Mouse (Mus musculus): ENCODE measurements around the gene Ptgs1. TPM values are rescaled to one million over a fixed set of nuclear protein-coding genes. Genes with fewer than 3 reads are reported as not detected.

The Ptgs1 gene
- polyA plus RNA-seq, 1 experiment from 2014 or later: 5.8 TPM

DNA sequence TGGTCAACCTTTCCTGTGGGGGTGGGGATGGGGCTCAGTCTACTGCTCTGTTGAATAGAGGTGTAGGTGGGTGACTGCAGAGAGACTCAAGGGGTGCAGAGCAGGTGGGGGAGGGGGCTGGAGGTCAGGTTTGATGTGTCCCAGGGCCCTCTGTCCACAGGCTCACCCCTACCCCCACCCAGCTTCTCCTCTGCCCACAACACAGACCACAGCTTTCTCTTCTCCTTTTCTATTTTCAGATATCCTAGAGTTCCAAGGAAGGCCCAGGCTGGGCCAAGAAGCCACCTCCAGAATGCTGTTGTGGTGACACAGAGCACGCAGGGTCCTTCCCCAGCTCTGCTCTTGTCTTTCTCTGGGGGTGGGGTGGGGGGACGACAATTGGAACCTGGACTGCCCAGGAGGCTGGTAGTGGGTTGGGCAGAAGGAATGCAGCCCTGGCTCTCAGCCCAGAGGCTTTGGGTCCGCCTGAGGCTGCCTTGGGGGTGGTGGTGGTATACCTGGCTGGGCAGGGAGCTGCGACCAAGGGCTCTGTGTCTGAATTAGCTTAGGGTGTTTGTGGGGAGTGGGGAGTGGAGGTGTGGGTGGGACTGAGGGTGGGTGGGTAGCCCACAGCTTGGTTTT lies 13.2 kb upstream of the Ptgs1 start:
- no peak overlapping the region for H3K9ac ChIP-seq
- H3K4me2 ChIP-seq: no peak overlapping the region
- no peak overlapping the region for H3K4me3 ChIP-seq
- no peaks in the 10 kb centered on the region for H3K36me3 ChIP-seq
- peaks cover 12% of the 10 kb centered on the region for H3K27me3 ChIP-seq
- ATAC-seq (ENCODE audit: low read depth): no peak
- peaks cover 8% of the 10 kb centered on the region; the same call in 1 of the 2 replicates for H3K4me1 ChIP-seq (replicated peaks)
- no peak overlapping the region for H3K27ac ChIP-seq (replicated peaks)
- H3K9me3 ChIP-seq: no peaks in the 10 kb centered on the region
- WGBS: 49% methylated on average over 4 of the region's 4 CpGs

- H3K9me3 ChIP-seq: no peaks in the 10 kb centered on the region
- ATAC-seq (ENCODE audit: low read depth): no peak
- no peaks in the 10 kb centered on the region for H3K36me3 ChIP-seq
- no peak overlapping the region for H3K27ac ChIP-seq (replicated peaks)
- no peak overlapping the region for H3K9ac ChIP-seq
- peaks cover 8% of the 10 kb centered on the region; the same call in 1 of the 2 replicates for H3K4me1 ChIP-seq (replicated peaks)
- H3K4me3 ChIP-seq: no peak overlapping the region
- 62% methylated on average over 5 of the region's 5 CpGs for WGBS
- peaks cover 6% of the 10 kb centered on the region for H3K27me3 ChIP-seq
- H3K4me2 ChIP-seq: no peak overlapping the region
Observed at GRCm38 (mm10) chr2:36217692-36218233, 12.5 kb upstream of the Ptgs1 start.

DNA sequence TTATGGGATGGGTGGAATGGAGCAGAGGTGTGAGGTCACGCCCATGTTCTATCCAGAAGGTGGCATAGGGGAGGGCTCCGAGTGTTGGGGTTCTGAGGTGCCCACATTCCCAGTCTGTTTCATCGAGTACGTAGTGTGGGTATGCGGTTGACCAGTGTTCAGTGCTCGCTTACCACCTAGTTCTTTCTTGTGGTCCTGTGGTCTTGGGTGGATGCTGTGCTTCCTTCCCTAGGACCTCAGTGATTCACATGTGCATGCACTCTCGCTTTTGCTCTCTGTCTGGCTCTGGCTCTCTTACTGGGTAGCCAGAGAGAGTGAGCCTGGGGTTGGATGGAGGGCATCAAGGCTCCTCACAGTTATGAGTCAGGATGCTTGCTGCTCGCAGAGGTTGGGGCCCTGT lies 10.1 kb upstream of the Ptgs1 start:
- Histone ChIP-seq H3K4me1 (replicated peaks) (no peaks in the 10 kb centered on the region), H3K27ac (replicated peaks) (no peak overlapping the region), H3K9ac (no peak overlapping the region), H3K36me3 (no peaks in the 10 kb centered on the region), H3K27me3 (no peaks in the 10 kb centered on the region), H3K4me3 (no peak overlapping the region), H3K9me3 (no peaks in the 10 kb centered on the region), H3K4me2 (no peak overlapping the region)
- no peak for ATAC-seq (ENCODE audit: low read depth)
- 93% methylated on average over 8 of the region's 8 CpGs for WGBS

- no peak for ATAC-seq (ENCODE audit: low read depth)
Observed at GRCm38 (mm10) chr2:36220891-36221290, 9.3 kb upstream of the Ptgs1 start.

DNA sequence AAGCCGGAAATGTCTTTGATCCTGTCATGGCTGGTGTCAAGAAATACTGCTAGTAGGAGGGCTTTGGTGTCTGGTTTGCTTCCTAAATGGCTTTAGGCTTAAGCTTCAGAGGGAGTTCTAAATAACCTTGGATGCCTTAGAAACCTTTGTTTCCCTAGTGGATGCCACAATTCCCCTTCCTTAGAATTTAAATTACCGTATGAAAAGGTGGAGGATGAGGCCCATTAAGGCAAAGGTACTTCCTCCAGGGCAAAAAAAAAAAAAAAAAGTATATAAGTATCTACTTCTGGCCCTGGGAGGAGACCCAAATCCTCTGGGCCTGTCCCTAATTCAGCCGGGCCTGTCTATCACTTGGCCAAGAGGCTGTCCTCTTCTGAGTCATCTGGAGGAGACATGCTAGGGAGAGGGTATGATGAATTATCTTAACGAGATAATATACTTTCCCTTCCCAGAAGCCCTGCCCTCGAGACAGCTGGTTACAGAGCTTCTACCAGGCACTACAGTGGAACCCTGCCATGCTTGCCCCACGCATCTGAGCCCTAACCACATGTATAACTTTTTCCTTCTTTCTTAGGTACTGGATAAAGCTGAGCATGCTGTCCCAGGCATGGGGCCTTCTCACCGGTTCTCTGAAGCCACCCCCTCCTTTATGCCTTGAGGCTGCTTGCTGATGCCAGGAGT lies 7.9 kb upstream of the Ptgs1 start:
- Histone ChIP-seq H3K27ac (replicated peaks) (no peak overlapping the region), H3K4me1 (replicated peaks) (no peaks in the 10 kb centered on the region), H3K4me2 (no peak overlapping the region), H3K9ac (no peak overlapping the region), H3K36me3 (no peaks in the 10 kb centered on the region), H3K27me3 (0 out of 2 replicates have a peak, but pooled peaks cover 4% of the 10 kb centered on the region), H3K9me3 (no peaks in the 10 kb centered on the region), H3K4me3 (no peak overlapping the region)
- 57% methylated on average over 7 of the region's 7 CpGs for whole genome bisulfite sequencing
- no peak for ATAC-seq (ENCODE audit: low read depth)

More at GRCm38 (mm10) chr2:36220891-36221290, 9.3 kb upstream of the Ptgs1 start:
- no peaks in the 10 kb centered on the region for H3K4me1 ChIP-seq (replicated peaks)
- 0 out of 2 replicates have a peak, but pooled peaks cover 1% of the 10 kb centered on the region for H3K27me3 ChIP-seq
- no peak overlapping the region for H3K27ac ChIP-seq (replicated peaks)
- no peak overlapping the region for H3K4me2 ChIP-seq
- H3K36me3 ChIP-seq: no peaks in the 10 kb centered on the region
- H3K9me3 ChIP-seq: no peaks in the 10 kb centered on the region
- WGBS: 63% methylated on average over 4 of the region's 4 CpGs
- no peak overlapping the region for H3K4me3 ChIP-seq
- no peak overlapping the region for H3K9ac ChIP-seq

GRCm38 (mm10) chr2:36223436-36223835 lies 6.8 kb upstream of the Ptgs1 start:
- H3K9me3 ChIP-seq: no peaks in the 10 kb centered on the region
- no peaks in the 10 kb centered on the region for H3K4me1 ChIP-seq (replicated peaks)
- H3K36me3 ChIP-seq: no peaks in the 10 kb centered on the region
- no peak overlapping the region for H3K27ac ChIP-seq (replicated peaks)
- ATAC-seq (ENCODE audit: low read depth): no peak
- no peak overlapping the region for H3K4me2 ChIP-seq
- no peak overlapping the region for H3K9ac ChIP-seq
- 0 out of 2 replicates have a peak, but pooled peaks cover 7% of the 10 kb centered on the region for H3K27me3 ChIP-seq
- H3K4me3 ChIP-seq: no peak overlapping the region

- H3K9ac ChIP-seq: no peak overlapping the region
- H3K4me1 ChIP-seq (replicated peaks): no peaks in the 10 kb centered on the region
- H3K36me3 ChIP-seq: no peaks in the 10 kb centered on the region
- H3K9me3 ChIP-seq: no peaks in the 10 kb centered on the region
- peaks cover 14% of the 10 kb centered on the region for H3K27me3 ChIP-seq
- no peak overlapping the region for H3K4me2 ChIP-seq
- H3K4me3 ChIP-seq: no peak overlapping the region
- no peak for ATAC-seq (ENCODE audit: low read depth)
- H3K27ac ChIP-seq (replicated peaks): no peak overlapping the region
- 86% methylated on average over 7 of the region's 7 CpGs for WGBS
Observed at GRCm38 (mm10) chr2:36224153-36224552, 6.1 kb upstream of the Ptgs1 start.

DNA sequence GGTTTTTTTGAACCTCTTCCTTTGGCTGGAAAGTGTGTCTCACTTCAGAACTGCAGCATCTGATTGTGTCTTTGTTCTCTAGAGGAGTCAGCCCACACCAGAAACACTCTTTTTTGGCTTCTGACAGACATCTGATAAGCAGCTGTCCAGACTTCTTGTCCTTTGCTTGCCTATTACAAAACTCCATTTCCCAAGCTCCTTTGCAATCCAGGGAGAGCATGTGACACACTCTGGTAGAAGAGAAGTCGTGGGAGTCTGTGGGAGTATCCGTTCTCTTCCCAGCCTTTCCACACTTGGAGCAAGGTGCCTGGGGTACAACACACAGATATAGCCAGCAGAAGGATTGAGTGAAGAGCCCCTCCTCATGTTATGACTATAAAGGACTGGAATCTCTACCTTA lies 5.6 kb upstream of the Ptgs1 start:
- H3K9ac ChIP-seq: no peak overlapping the region
- H3K4me2 ChIP-seq: no peak overlapping the region
- H3K27me3 ChIP-seq: peaks cover 17% of the 10 kb centered on the region
- no peaks in the 10 kb centered on the region for H3K36me3 ChIP-seq
- no peak overlapping the region for H3K4me3 ChIP-seq
- no peaks in the 10 kb centered on the region for H3K4me1 ChIP-seq (replicated peaks)
- H3K9me3 ChIP-seq: no peaks in the 10 kb centered on the region
- WGBS: 42% methylated on average over 2 of the region's 2 CpGs
- no peak overlapping the region for H3K27ac ChIP-seq (replicated peaks)
- no peak for ATAC-seq (ENCODE audit: low read depth)

DNA sequence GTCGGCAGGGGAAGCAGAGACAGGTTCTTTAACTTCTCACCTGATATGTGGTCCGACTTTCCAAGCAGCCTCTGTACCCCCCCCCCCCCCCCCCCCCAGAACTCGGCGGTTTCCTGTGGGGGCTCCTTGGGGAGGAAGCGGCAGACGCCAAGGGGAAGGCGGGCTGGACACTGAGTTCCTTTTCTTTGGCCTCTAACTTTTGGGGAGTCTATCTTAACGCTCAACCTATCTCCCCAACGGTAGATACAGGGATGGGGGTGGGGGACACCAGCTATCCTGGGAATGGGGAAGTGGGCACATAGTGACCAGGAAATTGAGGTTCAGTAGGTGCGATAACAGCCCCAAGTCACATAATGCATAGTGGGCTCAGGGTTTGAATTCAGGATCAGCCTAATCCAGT lies 741 bp downstream of the Ptgs1 start:
- Histone ChIP-seq H3K27ac (replicated peaks) (no peak overlapping the region), H3K4me2 (peak overlapping the region; percentile 63), H3K27me3 (peaks cover 37% of the 10 kb centered on the region), H3K4me3 (peak overlapping the region; percentile 38), H3K4me1 (replicated peaks) (peaks cover 21% of the 10 kb centered on the region), H3K36me3 (no peaks in the 10 kb centered on the region), H3K9ac (peak overlapping the region; percentile 67), H3K9me3 (no peaks in the 10 kb centered on the region)
- WGBS: 42% methylated on average over 8 of the region's 10 CpGs
- no peak for ATAC-seq (ENCODE audit: low read depth)

GRCm38 (mm10) chr2:36234526-36235368 lies 4.5 kb downstream of the Ptgs1 start:
- Histone ChIP-seq H3K4me1 (replicated peaks) (peaks cover 26% of the 10 kb centered on the region), H3K36me3 (no peaks in the 10 kb centered on the region), H3K9ac (no peak overlapping the region), H3K27ac (replicated peaks) (no peak overlapping the region), H3K4me3 (no peak overlapping the region), H3K27me3 (peaks cover 21% of the 10 kb centered on the region), H3K4me2 (no peak overlapping the region), H3K9me3 (0 out of 2 replicates have a peak, but pooled peaks cover 2% of the 10 kb centered on the region)
- ATAC-seq (ENCODE audit: low read depth): no peak
- WGBS: 74% methylated on average over 7 of the region's 7 CpGs

- no peak overlapping the region for H3K4me2 ChIP-seq
- H3K27me3 ChIP-seq: peaks cover 9% of the 10 kb centered on the region
- no peaks in the 10 kb centered on the region for H3K36me3 ChIP-seq
- H3K4me1 ChIP-seq (replicated peaks): peaks cover 15% of the 10 kb centered on the region
- ATAC-seq (ENCODE audit: low read depth): no peak
- 50% methylated on average over 4 of the region's 4 CpGs for WGBS
- 0 out of 2 replicates have a peak, but pooled peaks cover 2% of the 10 kb centered on the region for H3K9me3 ChIP-seq
- no peak overlapping the region for H3K27ac ChIP-seq (replicated peaks)
- H3K4me3 ChIP-seq: no peak overlapping the region
- H3K9ac ChIP-seq: no peak overlapping the region
Observed at GRCm38 (mm10) chr2:36235917-36236316, 5.7 kb downstream of the Ptgs1 start.

DNA sequence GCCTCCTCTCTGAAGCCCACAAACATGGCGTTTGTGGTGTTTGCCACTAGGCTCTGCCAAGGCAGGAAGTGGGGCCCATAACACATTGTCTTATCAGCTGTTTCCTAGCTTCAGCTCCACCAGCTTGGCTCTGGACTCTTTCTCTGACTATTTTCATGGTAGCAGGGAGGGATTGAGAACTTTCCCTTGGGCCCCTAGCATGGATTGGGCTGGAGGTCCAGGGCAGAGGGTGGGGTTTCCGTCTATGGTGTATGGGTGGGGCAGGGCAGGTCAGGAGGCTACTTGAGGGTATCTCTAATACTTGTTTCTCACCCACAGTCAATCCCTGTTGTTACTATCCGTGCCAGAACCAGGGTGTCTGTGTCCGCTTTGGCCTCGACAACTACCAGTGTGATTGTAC lies 6.7 kb downstream of the Ptgs1 start:
- H3K4me2 ChIP-seq: no peak overlapping the region
- H3K9me3 ChIP-seq: 0 out of 2 replicates have a peak, but pooled peaks cover 2% of the 10 kb centered on the region
- 0 out of 2 replicates have a peak, but pooled peaks cover under 1% of the 10 kb centered on the region for H3K27me3 ChIP-seq
- peaks cover 14% of the 10 kb centered on the region for H3K4me1 ChIP-seq (replicated peaks)
- WGBS: 89% methylated on average over 5 of the region's 5 CpGs
- H3K36me3 ChIP-seq: no peaks in the 10 kb centered on the region
- H3K27ac ChIP-seq (replicated peaks): no peak overlapping the region
- H3K4me3 ChIP-seq: no peak overlapping the region
- no peak overlapping the region for H3K9ac ChIP-seq
- no peak for ATAC-seq (ENCODE audit: low read depth)
